Mouse (Mus musculus) intestine, postnatal 0 days (tissue): Measurements from ENCODE around the gene Ago4. TPM values are rescaled to one million over a fixed set of nuclear protein-coding genes. Genes with fewer than 3 reads are reported as not detected.

Experiments used
- ATAC-seq: fragments of 200-750 bp; cut with Nextera tagmentation; 2 replicates; pipeline ENCODE4 v1.8.0; 2017; ENCODE audit warnings: mild to moderate bottlenecking, moderate TSS enrichment, moderate library complexity
- H3K27ac ChIP-seq: fragments of 300-500 bp; sonication (generic); 2 replicates; pipeline ENCODE4 v1.5.1; 2014; ENCODE audit warnings: mild to moderate bottlenecking, low read depth, low read length, moderate library complexity
- H3K27me3 ChIP-seq: fragments of 300-500 bp; sonication (generic); replicated peaks from 2 replicates; pipeline ENCODE4 v1.6.1; 2014; ENCODE audit warnings: low read length, mixed read lengths; ENCODE audit not compliant: control insufficient read depth, insufficient read depth
- H3K36me3 ChIP-seq: fragments of 300-500 bp; sonication (generic); 2 replicates; pipeline ENCODE4 v1.6.1; 2014; ENCODE audit warnings: mild to moderate bottlenecking, moderate library complexity; ENCODE audit not compliant: control insufficient read depth, insufficient read depth
- H3K4me1 ChIP-seq: fragments of 300-500 bp; sonication (generic); replicated peaks from 2 replicates; pipeline ENCODE4 v1.6.1; 2014; ENCODE audit warnings: antibody characterized with exemption, low read length, mixed read lengths; ENCODE audit not compliant: control insufficient read depth, insufficient read depth
- H3K4me2 ChIP-seq: fragments of 300-500 bp; sonication (generic); replicated peaks from 2 replicates; pipeline ENCODE4 v1.6.1; 2014; ENCODE audit warnings: low read depth, mild to moderate bottlenecking, moderate library complexity
- H3K4me3 ChIP-seq: fragments of 300-500 bp; sonication (generic); 2 replicates; pipeline ENCODE4 v1.5.1; 2014; ENCODE audit warnings: low read depth, low read length
- H3K9ac ChIP-seq: fragments of 300-500 bp; sonication (generic); 2 replicates; pipeline ENCODE4 v1.6.1; 2014; ENCODE audit warnings: mild to moderate bottlenecking, low read depth, low read length
- H3K9me3 ChIP-seq: fragments of 300-500 bp; sonication (generic); 2 replicates; pipeline ENCODE4 v1.6.1; 2016; ENCODE audit warnings: mixed run types; ENCODE audit not compliant: control insufficient read depth
- CTCF ChIP-seq: sonication (generic); IDR thresholded peaks from 2 replicates; pipeline ENCODE4 v1.5.1; 2016; ENCODE audit warnings: low read depth, mild to moderate bottlenecking, control low read depth, antibody characterized with exemption, moderate library complexity
- WGBS: fragments of 180-500 bp; shearing (Covaris S2); extraction: QIAGEN DNeasy Blood & Tissue Kit; methylation state at CpG from one replicate; pipeline ENCODE4 v1.1.7; 2014; 5-methylcytosine and 5-hydroxymethylcytosine counted together
- polyA plus RNA-seq: library from polyadenylated mRNA; unstranded; fragments of >200 nt; fragmentation: Nextera tagmentation; extraction: Ambion mirVana; gene quantifications from 2 replicates; pipeline ENCODE4 v1.2.1, GENCODE M21; 2015

The Ago4 gene
- polyA plus RNA-seq, 1 experiment from 2014 or later, result 1.1 TPM

DNA sequence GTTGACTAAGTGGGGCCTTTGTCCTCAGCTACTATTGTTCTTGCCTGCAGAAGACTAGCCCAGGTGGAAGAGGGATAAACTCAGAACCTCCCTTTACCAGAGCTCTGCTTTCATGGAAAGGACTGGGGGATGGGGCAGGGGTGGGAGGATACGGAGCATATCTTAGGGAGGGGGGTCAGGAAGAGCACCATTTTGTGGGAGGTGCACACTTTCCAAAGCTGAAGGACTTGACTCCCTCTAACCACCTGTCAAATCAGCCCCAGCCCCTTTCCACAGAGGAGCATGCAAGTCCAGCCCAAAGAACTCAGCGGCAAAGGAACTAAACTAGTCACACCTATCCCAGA lies 68.4 kb downstream of the Ago4 start:
- no peak overlapping the region for H3K9ac ChIP-seq
- peaks cover 8% of the 10 kb centered on the region; the same call in 1 of the 2 replicates for H3K36me3 ChIP-seq
- 21% methylated on average over 2 of the region's 2 CpGs for WGBS
- H3K27ac ChIP-seq, result no peak overlapping the region
- no peak overlapping the region for H3K4me2 ChIP-seq
- peaks cover 4% of the 10 kb centered on the region; the same call in 1 of the 2 replicates for H3K4me1 ChIP-seq
- TF ChIP-seq CTCF, result no peak
- ATAC-seq, result no peak
- no peak overlapping the region for H3K4me3 ChIP-seq
- no peaks in the 10 kb centered on the region for H3K27me3 ChIP-seq
- H3K9me3 ChIP-seq, result no peaks in the 10 kb centered on the region

DNA sequence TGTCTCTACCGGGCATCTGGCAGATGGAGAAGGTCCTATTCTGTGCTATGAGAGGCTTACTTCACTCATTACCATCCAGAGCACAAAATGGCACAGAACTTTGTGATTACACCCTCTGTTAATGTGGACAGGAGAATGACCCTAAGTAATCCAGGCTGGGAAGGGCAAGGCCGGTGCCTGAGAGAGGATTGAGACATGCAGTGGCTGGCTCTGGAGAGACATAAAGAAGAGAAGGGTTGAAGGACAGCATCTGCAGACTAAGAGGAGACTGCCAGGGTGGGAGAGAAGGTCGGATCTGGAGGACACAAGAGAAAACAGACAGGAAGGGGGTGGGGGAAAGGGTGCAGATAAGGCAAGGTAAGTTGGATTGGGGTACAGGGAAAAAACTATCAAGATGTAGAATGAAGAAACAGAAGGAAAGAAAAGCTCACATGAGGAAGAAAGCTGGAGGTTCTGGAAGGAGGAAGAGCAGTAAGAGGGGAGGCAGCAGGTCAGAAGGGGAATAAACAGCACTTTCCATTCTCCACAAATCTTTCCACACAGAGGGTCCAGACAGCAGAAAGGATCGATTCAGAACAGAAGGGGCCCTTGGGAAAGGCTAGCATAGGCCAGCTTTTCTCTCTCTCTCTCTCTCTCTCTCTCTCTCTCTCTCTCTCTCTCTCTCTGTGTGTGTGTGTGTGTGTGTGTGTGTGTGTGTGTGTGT lies 68.9 kb downstream of the Ago4 start:
- no peaks in the 10 kb centered on the region for H3K9me3 ChIP-seq
- no peak overlapping the region for H3K9ac ChIP-seq
- H3K4me2 ChIP-seq, result no peak overlapping the region
- H3K27me3 ChIP-seq, result no peaks in the 10 kb centered on the region
- ATAC-seq, result no peak
- WGBS, result 31% methylated on average over 4 of the region's 4 CpGs
- H3K36me3 ChIP-seq, result peaks cover 14% of the 10 kb centered on the region
- TF ChIP-seq CTCF, result no peak
- no peak overlapping the region for H3K27ac ChIP-seq
- H3K4me3 ChIP-seq, result no peak overlapping the region
- peaks cover 4% of the 10 kb centered on the region; the same call in 1 of the 2 replicates for H3K4me1 ChIP-seq

DNA sequence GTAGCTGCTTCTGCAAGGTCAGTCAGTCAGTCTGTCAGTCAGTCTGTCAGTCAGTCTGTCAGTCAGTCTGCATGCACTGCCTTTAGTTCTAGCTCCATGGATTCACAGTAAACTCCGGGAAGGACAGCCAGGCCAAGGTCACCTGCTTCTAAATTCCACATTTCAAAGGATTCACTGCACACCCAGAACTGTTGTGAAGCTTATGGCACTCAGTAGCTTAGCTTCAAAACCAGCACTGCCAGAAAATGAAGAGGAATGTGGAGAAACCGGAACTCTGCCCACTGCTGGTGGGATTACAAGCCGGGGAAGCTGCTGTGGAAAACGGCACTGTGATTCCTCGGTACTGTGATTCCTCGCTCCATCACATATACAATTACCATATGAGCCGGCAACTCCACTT lies 77.8 kb downstream of the Ago4 start:
- no peak overlapping the region for H3K4me3 ChIP-seq
- no peak for TF ChIP-seq CTCF
- H3K27me3 ChIP-seq, result no peaks in the 10 kb centered on the region
- no peaks in the 10 kb centered on the region for H3K4me1 ChIP-seq
- no peak overlapping the region for H3K9ac ChIP-seq
- no peak overlapping the region for H3K27ac ChIP-seq
- H3K36me3 ChIP-seq, result peaks cover 61% of the 10 kb centered on the region
- no peak overlapping the region for H3K4me2 ChIP-seq
- WGBS, result 90% methylated on average over 7 of the region's 7 CpGs
- H3K9me3 ChIP-seq, result no peaks in the 10 kb centered on the region
- ATAC-seq, result no peak

DNA sequence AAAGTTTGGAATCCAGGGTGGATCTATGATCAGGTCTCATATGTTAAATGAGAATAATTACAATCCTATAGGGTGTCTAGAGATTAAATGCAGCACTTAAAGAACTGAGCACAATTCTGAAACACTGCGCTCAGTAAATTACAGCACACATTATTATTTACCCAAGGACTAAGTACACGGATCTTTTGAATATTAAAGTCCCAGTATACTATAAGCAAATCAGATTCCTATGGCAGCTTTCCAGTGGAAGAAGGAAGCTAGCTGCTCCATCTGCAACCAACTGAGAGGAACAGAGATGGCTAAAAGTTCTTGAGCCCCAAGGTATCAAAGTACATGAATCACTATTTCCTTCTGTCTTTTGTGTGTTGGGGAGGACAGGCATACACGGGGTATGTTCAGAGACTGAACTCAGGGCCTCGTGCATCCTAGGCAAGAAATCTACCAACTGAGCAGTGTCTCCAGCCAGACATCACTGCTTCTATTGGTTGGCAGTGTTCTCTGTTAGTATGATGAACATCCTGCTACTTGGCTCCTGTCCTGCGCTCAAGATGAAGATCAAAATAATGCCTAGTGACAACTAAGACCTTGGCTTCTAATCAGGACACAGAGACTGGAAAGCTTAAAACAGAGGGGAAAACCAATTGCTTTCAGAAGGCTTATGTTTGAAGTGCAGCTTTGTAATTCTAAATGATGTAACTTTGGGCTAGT lies 78.6 kb downstream of the Ago4 start:
- no peak overlapping the region for H3K9ac ChIP-seq
- H3K4me2 ChIP-seq, result no peak overlapping the region
- no peaks in the 10 kb centered on the region for H3K4me1 ChIP-seq
- H3K27ac ChIP-seq, result no peak overlapping the region
- ATAC-seq, result no peak
- no peaks in the 10 kb centered on the region for H3K27me3 ChIP-seq
- H3K9me3 ChIP-seq, result no peaks in the 10 kb centered on the region
- 76% methylated on average over 5 of the region's 5 CpGs for WGBS
- TF ChIP-seq CTCF, result no peak
- peaks cover 57% of the 10 kb centered on the region for H3K36me3 ChIP-seq
- H3K4me3 ChIP-seq, result no peak overlapping the region

DNA sequence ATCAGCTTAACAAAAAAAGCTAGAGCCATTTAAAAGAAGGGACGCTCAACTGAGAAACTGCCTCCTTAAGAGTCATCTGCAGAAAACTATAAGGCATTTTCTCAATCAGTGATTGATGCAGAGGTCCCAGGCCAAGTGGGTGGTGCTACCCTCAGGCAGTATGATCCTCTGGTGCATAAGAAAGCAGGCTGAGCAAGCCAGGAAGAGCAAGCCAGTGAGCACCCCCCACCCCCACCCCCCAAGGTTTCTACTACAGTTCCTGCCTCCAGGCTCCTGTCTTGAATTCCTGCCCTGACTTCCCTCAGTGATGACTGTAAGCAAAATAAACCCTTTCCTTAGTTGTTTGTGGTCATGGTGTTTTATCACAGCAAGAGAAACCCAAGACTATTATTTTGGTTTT lies 83.0 kb downstream of the Ago4 start:
- TF ChIP-seq CTCF, result no peak
- H3K4me1 ChIP-seq, result no peaks in the 10 kb centered on the region
- H3K4me2 ChIP-seq, result no peak overlapping the region
- peaks cover 43% of the 10 kb centered on the region for H3K36me3 ChIP-seq
- H3K9me3 ChIP-seq, result no peaks in the 10 kb centered on the region
- H3K27me3 ChIP-seq, result no peaks in the 10 kb centered on the region
- WGBS, result 97% methylated on average over 1 of the region's 1 CpGs
- ATAC-seq, result no peak
- H3K9ac ChIP-seq, result no peak overlapping the region
- H3K4me3 ChIP-seq, result no peak overlapping the region
- H3K27ac ChIP-seq, result no peak overlapping the region

DNA sequence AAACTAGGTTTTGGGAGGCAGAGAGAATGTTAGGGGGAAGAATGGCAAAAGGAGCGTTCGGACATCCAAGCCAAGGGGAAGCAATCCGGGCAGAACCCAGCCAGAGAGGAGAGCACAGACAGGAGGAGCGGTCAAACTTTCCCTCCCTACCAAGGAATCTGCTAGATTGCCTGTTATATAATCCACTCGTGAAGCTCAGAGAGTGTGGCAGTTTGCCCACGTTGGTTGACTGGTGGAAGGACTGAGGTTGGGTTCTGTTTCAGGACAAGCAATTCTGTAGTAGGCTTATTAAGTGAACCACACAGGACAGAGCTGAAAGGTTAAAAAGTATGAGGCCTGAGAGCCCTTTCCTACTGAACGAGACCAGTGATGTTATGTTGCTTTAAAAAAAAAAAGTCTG lies 86.1 kb downstream of the Ago4 start:
- no peak for ATAC-seq

More for the DNA sequence above, 86.1 kb downstream of the Ago4 start:
- Histone ChIP-seq H3K9ac (no peak overlapping the region), H3K4me3 (no peak overlapping the region), H3K4me2 (no peak overlapping the region), H3K9me3 (no peaks in the 10 kb centered on the region), H3K27me3 (no peaks in the 10 kb centered on the region), H3K27ac (no peak overlapping the region), H3K4me1 (no peaks in the 10 kb centered on the region), H3K36me3 (peaks cover 41% of the 10 kb centered on the region)
- no peak for TF ChIP-seq CTCF
- 83% methylated on average over 7 of the region's 7 CpGs for WGBS
